Mouse (Mus musculus): ENCODE measurements around the gene Tril. TPM values are rescaled to one million over a fixed set of nuclear protein-coding genes. Genes with fewer than 3 reads are reported as not detected.
A peak's percentile ranks its signal among the peaks of the same experiment; 100 is the strongest.

Tril gene
- polyA plus RNA-seq, 1 experiment, result 0.43 TPM

DNA sequence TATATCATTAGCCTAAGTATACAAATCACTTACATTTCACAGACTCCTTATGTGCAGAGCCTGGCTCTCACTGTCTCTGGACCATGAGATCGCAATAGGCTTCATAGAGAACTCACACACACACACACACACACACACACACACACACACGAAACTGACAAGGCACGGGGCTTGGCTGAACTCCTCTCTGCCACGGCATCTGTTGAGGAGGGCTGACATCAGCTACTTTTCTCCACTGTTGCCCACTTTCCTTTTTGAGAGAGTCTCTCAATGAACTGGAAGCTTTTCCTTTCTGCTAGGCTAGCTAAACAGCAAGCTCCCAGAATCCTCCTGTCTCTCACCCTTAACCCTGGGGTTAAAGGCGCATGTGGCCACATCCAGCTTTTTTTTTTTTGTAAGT, 14.6 kb downstream of the Tril start:
- no peaks in the 10 kb centered on the region for H3K4me1 ChIP-seq (ENCODE audit: control insufficient read depth, insufficient read depth, low read length)
- no peaks in the 10 kb centered on the region for H3K27me3 ChIP-seq (ENCODE audit: control insufficient read depth, insufficient read depth, low read length)
- H3K4me3 ChIP-seq (ENCODE audit: control insufficient read depth, low read depth, low read length), result no peak overlapping the region
- H3K36me3 ChIP-seq (ENCODE audit: control insufficient read depth, insufficient read depth, low read length), result no peaks in the 10 kb centered on the region
- TF ChIP-seq CTCF (IDR thresholded peaks at IDR 0.05; ENCODE audit: control insufficient read depth, insufficient read depth, insufficient replicate concordance, low read depth, low read length) (no peak), POLR2A (IDR thresholded peaks at IDR 0.05; ENCODE audit: control insufficient read depth, low read depth, low read length) (no peak)
- no peak overlapping the region for H3K27ac ChIP-seq (ENCODE audit: control insufficient read depth, insufficient read depth, low read depth, low read length)

DNA sequence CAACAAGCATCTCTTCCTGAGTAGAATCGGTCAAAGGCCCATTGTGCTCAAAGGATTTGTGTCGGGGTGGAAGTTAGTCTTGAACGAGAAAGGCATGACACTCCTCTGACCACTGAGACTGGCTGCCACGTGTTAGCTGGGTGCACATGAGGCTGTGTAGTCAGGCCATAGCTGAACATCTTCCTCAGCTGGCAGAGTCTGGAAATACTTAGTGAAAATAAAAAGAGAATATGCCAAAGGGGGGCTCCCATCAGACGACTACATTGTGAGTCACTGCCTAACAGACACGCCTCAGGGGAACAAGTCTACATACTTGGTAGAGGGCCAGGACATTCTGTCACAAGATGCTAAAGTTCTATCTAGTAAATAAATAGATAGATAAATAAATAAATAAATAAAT, 16.5 kb downstream of the Tril start:
- Histone ChIP-seq H3K27me3 (ENCODE audit: control insufficient read depth, insufficient read depth, low read length) (no peaks in the 10 kb centered on the region), H3K4me3 (ENCODE audit: control insufficient read depth, low read depth, low read length) (no peak overlapping the region), H3K27ac (ENCODE audit: control insufficient read depth, insufficient read depth, low read depth, low read length) (no peak overlapping the region), H3K4me1 (ENCODE audit: control insufficient read depth, insufficient read depth, low read length) (no peaks in the 10 kb centered on the region), H3K36me3 (ENCODE audit: control insufficient read depth, insufficient read depth, low read length) (no peaks in the 10 kb centered on the region)
- TF ChIP-seq POLR2A (IDR thresholded peaks at IDR 0.05; ENCODE audit: control insufficient read depth, low read depth, low read length), result no peak

DNA sequence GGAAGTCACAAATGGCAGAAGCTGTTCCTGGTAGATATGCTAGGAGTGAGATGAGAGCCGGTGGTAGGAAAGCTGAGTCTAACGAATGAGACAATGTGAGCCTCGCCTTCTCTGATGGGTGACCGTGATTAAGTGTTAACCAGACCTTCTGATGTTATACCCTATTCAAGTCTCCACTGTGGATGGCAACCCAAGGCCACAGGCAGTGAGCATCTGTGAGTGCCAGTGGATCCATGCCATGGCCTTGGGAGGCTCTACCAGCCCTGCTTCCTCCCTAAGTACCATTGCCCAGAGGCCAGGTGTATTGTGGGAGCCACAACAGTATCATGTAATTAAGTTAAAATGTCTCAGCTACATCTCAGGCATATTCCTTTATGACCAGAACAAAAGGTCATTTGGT, 17.1 kb downstream of the Tril start:
- Histone ChIP-seq H3K27ac (ENCODE audit: control insufficient read depth, insufficient read depth, low read depth, low read length) (no peak overlapping the region), H3K4me3 (ENCODE audit: control insufficient read depth, low read depth, low read length) (no peak overlapping the region), H3K4me1 (ENCODE audit: control insufficient read depth, insufficient read depth, low read length) (no peaks in the 10 kb centered on the region), H3K36me3 (ENCODE audit: control insufficient read depth, insufficient read depth, low read length) (no peaks in the 10 kb centered on the region), H3K27me3 (ENCODE audit: control insufficient read depth, insufficient read depth, low read length) (no peaks in the 10 kb centered on the region)
- no peak for TF ChIP-seq CTCF (IDR thresholded peaks at IDR 0.05; ENCODE audit: control insufficient read depth, insufficient read depth, insufficient replicate concordance, low read depth, low read length)
- no peak for TF ChIP-seq POLR2A (IDR thresholded peaks at IDR 0.05; ENCODE audit: control insufficient read depth, low read depth, low read length)

DNA sequence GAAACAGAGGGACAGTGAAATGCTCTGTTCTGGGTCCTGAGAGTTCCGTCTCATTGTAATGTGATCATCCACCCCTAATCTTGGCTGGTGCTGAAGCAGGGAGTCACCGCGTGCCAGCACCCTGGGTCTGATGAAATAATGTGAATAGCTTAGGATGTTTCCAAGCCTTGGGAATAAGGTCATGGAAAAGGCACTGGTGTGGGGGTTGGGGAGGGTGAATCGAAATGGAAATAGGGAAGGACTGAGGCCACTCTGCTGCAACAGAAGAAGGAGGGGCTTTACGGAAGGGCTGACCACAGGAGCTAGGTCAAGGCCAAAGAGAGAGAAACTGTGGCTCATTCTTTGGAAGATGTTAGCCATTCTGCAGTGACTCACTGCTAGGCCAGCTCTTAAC, 18.7 kb downstream of the Tril start:
- TF ChIP-seq POLR2A (IDR thresholded peaks at IDR 0.05; ENCODE audit: control insufficient read depth, low read depth, low read length), result no peak
- no peak for TF ChIP-seq CTCF (IDR thresholded peaks at IDR 0.05; ENCODE audit: control insufficient read depth, insufficient read depth, insufficient replicate concordance, low read depth, low read length)
- Histone ChIP-seq H3K36me3 (ENCODE audit: control insufficient read depth, insufficient read depth, low read length) (no peaks in the 10 kb centered on the region), H3K4me3 (ENCODE audit: control insufficient read depth, low read depth, low read length) (no peak overlapping the region), H3K4me1 (ENCODE audit: control insufficient read depth, insufficient read depth, low read length) (no peaks in the 10 kb centered on the region), H3K27me3 (ENCODE audit: control insufficient read depth, insufficient read depth, low read length) (no peaks in the 10 kb centered on the region), H3K27ac (ENCODE audit: control insufficient read depth, insufficient read depth, low read depth, low read length) (no peak overlapping the region)

DNA sequence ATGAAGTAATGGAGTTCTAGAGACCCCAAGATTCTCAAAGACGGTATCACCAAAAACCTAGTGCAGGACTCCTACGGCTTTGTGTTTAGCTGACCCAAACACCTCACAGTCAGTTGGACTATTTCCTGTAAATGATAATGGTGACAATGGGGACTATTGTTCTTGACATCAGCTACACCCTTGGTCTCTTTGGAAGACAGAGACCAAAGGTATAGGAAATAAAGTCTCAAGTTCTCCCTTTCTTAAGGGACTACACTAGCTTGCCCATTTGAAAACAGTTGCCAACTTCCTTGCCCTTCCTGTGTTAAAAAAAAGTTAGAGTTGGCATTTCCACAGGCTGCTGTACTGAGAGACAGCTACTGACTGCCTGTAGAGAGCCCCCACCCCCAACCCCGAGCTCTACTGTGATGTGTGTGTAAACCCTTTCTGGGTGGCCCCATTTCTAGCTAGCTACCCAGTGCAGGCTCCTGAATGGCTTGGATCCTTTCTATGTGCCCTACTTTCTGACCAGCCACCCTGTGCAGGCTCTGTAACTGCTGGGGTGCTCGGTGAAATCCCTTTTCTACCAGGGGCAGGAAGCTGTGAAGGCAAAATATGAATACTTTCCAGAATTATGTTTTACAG, 19.2 kb downstream of the Tril start:
- Histone ChIP-seq H3K4me1 (ENCODE audit: control insufficient read depth, insufficient read depth, low read length) (no peaks in the 10 kb centered on the region), H3K36me3 (ENCODE audit: control insufficient read depth, insufficient read depth, low read length) (no peaks in the 10 kb centered on the region), H3K27me3 (ENCODE audit: control insufficient read depth, insufficient read depth, low read length) (no peaks in the 10 kb centered on the region), H3K4me3 (ENCODE audit: control insufficient read depth, low read depth, low read length) (no peak overlapping the region), H3K27ac (ENCODE audit: control insufficient read depth, insufficient read depth, low read depth, low read length) (no peak overlapping the region)
- TF ChIP-seq CTCF (IDR thresholded peaks at IDR 0.05; ENCODE audit: control insufficient read depth, insufficient read depth, insufficient replicate concordance, low read depth, low read length) (no peak), POLR2A (IDR thresholded peaks at IDR 0.05; ENCODE audit: control insufficient read depth, low read depth, low read length) (no peak)

DNA sequence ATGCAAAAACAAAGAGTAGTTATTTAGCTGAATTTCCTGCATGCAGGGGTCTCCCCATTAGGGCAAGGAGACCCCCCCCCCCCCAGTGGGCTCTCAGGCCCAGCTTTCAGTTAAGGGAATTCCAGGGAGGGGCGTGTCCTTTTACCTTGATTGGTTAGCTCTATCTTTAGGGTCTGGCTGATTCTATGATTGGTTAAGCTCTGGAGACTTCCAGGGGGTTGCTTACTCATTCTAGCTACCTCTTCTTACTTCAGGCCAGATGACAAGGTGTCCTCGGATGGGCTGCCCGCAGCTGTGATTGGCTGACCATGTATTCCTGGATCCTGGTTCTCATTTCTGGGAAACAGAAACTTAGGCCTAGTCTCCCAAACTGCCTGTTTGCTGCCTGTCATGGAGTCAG, 21.8 kb downstream of the Tril start:
- Histone ChIP-seq H3K36me3 (ENCODE audit: control insufficient read depth, insufficient read depth, low read length) (no peaks in the 10 kb centered on the region), H3K27ac (ENCODE audit: control insufficient read depth, insufficient read depth, low read depth, low read length) (no peak overlapping the region), H3K4me3 (ENCODE audit: control insufficient read depth, low read depth, low read length) (no peak overlapping the region), H3K4me1 (ENCODE audit: control insufficient read depth, insufficient read depth, low read length) (peaks cover 7% of the 10 kb centered on the region), H3K27me3 (ENCODE audit: control insufficient read depth, insufficient read depth, low read length) (no peaks in the 10 kb centered on the region)
- TF ChIP-seq CTCF (IDR thresholded peaks at IDR 0.05; ENCODE audit: control insufficient read depth, insufficient read depth, insufficient replicate concordance, low read depth, low read length) (no peak), POLR2A (IDR thresholded peaks at IDR 0.05; ENCODE audit: control insufficient read depth, low read depth, low read length) (no peak)

DNA sequence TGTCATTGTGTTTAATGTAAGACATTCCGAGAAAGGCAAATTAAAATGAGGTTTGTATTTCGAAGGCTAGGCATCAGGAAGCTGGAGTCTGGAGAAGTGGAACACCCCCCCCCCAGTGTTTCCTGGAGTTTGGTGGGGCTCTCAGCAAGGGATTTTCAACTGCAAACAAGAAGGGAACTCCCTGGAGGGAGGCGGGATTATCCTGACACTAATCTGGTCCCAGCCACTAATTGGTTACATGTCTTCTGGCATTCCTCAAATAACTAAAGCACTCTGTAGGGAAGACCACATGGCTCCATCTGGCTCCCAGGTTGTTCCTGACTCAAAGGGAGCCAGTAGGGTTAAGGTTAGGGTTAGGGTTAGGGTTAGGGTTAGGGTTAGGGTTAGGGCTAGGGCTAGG, 23.8 kb downstream of the Tril start:
- peaks cover 7% of the 10 kb centered on the region for H3K4me1 ChIP-seq (ENCODE audit: control insufficient read depth, insufficient read depth, low read length)
- TF ChIP-seq CTCF (IDR thresholded peaks at IDR 0.05; ENCODE audit: control insufficient read depth, insufficient read depth, insufficient replicate concordance, low read depth, low read length) (no peak), POLR2A (IDR thresholded peaks at IDR 0.05; ENCODE audit: control insufficient read depth, low read depth, low read length) (no peak)
- H3K27ac ChIP-seq (ENCODE audit: control insufficient read depth, insufficient read depth, low read depth, low read length), result no peak overlapping the region
- H3K4me3 ChIP-seq (ENCODE audit: control insufficient read depth, low read depth, low read length), result no peak overlapping the region
- no peaks in the 10 kb centered on the region for H3K36me3 ChIP-seq (ENCODE audit: control insufficient read depth, insufficient read depth, low read length)
- no peaks in the 10 kb centered on the region for H3K27me3 ChIP-seq (ENCODE audit: control insufficient read depth, insufficient read depth, low read length)

DNA sequence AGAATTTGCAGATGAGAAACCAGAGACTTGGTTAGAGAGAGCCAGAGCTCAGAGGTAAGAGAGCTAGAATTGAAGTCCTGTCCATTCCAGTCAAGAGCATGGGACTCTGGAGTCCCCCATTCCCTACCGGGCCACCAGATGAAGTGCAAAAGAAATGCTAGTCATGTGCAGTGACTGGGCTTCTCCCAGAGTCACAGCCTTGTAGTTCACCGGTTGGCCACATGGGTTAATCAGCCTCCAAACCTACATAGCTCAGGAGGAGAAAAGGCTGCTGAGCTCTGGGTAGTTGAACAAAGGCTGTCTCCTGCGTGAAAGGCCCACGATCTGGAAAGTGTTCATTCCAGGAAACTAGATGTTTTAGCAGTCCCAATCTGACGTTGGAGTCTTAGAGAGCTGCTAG, 24.8 kb downstream of the Tril start:
- Histone ChIP-seq H3K27me3 (ENCODE audit: control insufficient read depth, insufficient read depth, low read length) (no peaks in the 10 kb centered on the region), H3K4me3 (ENCODE audit: control insufficient read depth, low read depth, low read length) (no peak overlapping the region), H3K36me3 (ENCODE audit: control insufficient read depth, insufficient read depth, low read length) (no peaks in the 10 kb centered on the region), H3K4me1 (ENCODE audit: control insufficient read depth, insufficient read depth, low read length) (peaks cover 7% of the 10 kb centered on the region), H3K27ac (ENCODE audit: control insufficient read depth, insufficient read depth, low read depth, low read length) (no peak overlapping the region)
- peak; percentile 26; the same call in 1 of the 2 replicates for TF ChIP-seq CTCF (IDR thresholded peaks at IDR 0.05; ENCODE audit: control insufficient read depth, insufficient read depth, insufficient replicate concordance, low read depth, low read length)
- no peak for TF ChIP-seq POLR2A (IDR thresholded peaks at IDR 0.05; ENCODE audit: control insufficient read depth, low read depth, low read length)
